Mouse (Mus musculus): ENCODE results near the gene C2cd6.

Gene C2cd6

DNA sequence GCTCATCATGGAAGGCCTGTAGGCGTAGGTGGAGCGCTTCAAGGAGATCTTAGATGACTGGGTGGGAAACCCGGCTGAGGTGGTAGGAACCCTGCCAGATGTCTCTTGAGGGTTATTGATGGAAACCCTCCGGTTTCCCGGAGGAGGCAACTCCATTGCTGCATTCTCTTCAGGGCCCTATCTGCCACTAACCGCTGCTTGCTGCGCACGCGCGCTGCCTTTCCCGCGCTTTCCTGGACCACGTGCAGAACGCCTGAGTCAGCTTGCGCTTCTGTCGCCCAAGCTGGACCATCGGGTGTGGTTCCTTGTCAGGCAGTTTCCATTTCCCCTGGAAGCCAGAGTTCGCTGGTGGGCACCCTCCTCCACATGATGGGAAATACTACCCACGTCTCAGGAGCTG is at the start of gene C2cd6:
Gene C2cd6, minus strand, starts transcription at position 196 of the 400 bp plus-strand sequence.
- no peak for DNase-seq (ENCODE audit: low spot score in 2 of 2)

DNA sequence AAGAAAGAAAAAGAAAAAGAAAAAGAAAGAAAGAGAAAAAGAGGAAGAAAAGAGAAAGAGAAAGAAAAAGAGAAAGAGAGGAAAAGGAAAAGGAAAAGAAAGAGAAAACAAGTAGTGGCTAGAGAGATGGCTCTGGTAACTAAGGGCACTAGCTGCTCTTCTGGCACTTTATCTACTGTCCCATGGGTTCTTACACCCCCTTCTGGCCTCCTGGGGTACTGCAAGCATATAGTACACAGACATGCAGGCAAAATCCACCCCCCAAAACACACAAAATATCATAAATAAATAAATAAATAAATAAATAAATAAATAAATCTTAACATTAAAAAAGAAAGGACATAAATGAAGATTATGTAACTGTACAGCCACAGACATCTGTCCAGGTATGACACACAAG is 48.1 kb upstream of the C2cd6 start:
- DNase-seq (ENCODE audit: low spot score in 2 of 2): peak; percentile 59 to 83

DNA sequence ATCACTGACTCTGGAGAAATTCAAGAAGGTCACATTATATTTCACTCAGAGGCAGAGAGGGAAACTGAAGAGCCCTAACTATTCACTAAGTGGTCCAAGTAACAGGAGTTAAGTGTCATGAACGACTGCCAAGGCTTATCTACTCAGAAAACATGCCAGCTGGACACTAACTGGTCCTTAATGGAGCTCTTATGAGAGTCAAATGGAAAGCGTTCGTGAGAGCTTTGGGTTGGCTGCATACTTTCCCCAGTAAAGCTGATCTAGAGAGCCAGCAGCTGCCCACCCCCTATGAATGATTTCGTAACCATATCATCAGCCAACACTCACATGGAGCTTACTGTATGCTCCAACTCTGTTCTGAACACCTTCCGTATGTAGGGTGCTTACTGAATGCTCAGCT is 39.7 kb upstream of the C2cd6 start:
- no peak for DNase-seq (ENCODE audit: low spot score in 2 of 2)

DNA sequence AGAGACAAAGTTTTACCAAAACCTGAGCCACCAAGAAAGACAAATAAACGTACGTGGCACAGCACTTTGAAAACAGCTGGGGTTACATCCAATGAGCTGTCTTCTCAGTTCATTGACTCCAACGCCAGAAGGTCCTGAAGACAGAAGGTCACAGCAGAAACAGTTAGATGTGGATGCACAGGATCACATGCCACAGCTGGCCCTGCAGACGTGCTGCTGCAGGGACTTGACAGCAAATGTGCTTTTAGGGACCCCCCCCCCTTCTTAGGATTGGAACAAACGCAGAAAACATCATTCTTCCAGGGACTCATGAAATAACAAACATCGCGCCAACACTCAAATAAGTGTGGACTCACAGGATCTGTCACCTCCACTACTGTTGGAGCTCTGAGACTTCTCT is 34.2 kb upstream of the C2cd6 start:
- DNase-seq (ENCODE audit: low spot score in 2 of 2): no peak

DNA sequence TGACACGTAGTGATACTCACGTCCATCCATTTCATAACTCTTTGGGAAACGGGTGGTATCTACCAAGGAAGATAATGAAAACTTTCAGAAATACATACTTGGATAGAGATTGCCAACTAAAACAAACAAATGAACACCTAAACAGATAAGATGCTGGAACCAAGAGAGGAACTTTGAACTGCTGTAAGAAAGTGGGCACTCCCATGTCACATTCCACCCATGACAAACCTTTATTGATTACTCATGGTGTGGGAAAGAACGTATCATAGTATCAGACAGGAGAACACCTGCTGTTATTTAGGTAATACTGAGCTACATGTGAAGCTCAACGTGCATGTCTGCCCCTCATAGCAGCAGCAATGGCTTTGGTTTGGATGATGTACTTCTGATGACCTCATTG is 30.9 kb upstream of the C2cd6 start:
- no peak for DNase-seq (ENCODE audit: low spot score in 2 of 2)

DNA sequence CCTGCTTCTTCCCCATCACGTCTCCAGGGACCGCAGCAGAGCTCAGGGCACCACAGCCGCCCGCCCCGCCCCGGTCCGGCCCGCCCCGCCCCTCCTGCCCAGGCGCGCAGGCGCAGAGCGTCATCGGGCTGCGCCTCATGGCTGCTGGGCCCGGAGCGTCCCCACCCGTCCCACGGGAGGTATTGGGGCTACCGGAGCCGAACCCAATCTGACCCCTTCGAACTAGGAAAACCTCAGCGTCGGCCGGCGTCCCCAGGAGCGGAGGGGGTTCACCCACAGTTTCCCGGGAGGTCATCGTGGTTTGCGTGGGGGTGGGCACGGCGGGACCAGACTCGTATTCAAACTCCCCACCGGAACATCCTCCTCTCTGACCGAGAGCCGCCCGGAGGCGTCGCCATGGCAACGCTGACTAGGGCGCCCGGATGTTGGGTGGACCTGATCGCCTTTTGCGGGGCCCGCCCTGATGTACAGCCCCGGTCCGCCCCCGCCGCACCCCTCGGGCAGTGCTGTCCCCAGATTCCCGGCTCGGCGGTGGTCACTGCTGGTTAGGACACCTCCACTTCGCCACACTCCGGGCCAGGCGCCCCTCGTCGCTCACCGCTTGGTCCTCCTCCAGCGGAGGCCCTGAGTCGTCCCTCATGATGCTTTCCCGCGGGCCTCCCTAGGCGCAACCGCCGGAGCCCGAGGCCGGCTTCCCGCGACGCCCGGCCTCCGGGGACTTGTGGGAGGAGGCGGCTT is 25.2 kb upstream of the C2cd6 start, which contains the start of gene Tmem237:
Gene Tmem237, minus strand, starts transcription at position 689 of the 738 bp plus-strand sequence.
- peak; percentile 82 to 91 for DNase-seq (ENCODE audit: low spot score in 2 of 2)

DNA sequence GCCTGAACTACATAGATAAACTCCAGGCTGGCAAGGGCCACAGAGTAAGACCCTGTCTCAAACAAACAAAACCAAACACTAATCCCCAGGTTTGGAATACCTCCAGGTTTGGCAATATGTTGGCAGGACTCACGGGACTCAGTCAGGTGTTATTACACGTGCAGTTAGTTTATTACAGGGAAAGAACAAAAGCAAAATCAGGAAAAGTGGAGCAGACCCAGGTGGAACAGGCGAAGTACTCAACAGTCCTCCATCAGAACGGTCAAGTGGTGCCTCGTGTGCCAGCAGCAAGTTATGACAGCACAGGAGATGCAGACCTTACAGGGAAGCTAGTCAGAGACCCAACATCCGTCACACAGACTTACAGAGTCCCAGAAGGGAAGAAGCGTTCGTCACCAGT is 15.8 kb upstream of the C2cd6 start:
- DNase-seq (ENCODE audit: low spot score in 2 of 2): no peak

DNA sequence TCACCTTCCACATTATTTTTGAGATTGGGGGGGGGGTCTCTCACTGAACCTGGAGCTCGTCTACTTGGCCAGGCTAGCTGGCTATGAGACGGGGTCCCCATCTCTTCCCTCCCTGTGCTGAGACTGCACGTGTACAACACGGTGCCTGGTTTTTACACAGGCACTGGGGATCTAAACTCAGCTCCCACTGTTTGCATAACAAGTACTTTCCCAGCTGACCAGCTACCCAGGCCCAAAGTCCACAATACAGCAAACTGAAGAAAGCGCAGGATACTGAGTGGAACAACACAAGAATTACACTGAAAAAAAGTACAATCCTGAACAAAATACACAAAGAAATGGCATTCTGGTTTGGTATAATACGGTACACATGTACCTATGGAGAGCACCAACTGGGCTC is 7.4 kb upstream of the C2cd6 start:
- DNase-seq (ENCODE audit: low spot score in 2 of 2): no peak

DNA sequence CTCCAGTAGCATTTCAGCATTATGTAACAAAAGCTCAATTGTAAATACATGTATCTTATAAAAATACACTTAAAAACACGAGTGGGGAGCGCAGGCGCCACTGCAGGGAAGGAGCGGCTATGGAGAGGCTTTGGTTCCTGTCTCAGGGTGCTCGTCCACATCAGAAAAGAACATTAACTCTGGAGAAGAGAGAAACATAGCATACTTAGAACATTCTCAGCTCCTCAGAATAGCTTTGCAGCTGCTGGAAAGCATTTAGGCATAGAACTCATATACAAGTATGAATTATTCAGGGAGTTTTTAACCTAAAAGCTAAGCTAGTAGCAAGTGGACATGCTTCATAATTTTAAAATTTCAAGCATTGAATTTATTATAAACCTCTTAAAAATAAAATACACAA is 6.3 kb upstream of the C2cd6 start:
- DNase-seq (ENCODE audit: low spot score in 2 of 2): no peak

DNA sequence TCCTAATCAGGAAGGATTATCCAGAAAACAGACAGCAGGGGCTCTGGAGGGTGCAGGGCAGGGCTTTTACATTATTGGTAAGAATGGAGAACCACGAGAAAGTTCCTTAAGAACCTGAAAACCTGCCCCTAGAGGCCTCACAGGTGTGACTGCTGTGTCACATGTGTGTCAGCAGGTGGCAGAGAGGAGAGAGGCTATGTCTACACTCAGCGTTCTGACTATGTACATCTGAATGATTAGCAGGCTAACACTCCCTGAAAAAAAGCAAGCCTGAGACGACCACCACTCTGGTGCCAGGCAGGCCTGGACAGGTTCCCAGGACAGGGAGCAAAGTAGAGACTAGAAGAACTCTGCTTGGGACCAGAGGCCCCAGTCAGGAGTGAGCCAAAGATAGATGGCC is 23.8 kb downstream of the C2cd6 start:
- DNase-seq (ENCODE audit: low spot score in 2 of 2): peak in 1 of 2 experiments; percentile 16

DNA sequence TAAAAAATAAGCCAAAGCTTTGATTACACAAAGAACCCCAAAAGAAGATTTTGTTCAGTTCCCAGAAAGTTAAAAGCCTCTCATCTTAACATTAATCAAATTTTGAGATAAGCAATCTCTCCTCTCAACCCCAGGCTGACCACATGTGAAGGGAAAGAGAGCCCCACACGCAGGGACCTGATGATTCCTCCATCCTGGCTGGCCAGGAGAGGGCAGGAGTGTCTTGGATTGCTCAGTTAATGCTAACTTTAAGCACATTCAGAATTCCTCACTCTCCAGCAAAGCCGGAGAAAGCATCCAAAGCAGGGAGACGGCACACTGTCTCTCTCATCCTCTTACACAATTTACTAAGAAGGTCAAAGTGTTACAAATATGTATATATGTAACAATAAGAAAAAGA is 26.7 kb downstream of the C2cd6 start:
- DNase-seq (ENCODE audit: low spot score in 2 of 2): no peak

DNA sequence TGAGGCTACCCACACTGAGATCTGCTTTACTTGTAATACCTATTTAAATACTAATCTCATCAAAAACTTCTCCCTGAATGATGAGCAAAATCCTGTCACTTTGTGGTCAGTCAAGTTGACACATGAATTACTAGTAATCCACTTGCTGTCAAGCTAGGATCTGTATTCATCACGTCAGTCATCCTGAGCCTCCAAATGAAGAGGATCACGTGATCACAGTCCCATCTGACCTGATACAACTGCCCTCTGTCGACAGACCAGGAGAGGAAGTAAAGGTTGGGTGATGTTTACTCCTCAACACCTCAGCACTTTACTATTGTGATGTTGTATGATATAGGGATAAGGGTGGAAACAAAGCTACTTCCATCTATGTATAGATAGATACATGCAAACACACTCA is 31.0 kb downstream of the C2cd6 start:
- no peak for DNase-seq (ENCODE audit: low spot score in 2 of 2)

DNA sequence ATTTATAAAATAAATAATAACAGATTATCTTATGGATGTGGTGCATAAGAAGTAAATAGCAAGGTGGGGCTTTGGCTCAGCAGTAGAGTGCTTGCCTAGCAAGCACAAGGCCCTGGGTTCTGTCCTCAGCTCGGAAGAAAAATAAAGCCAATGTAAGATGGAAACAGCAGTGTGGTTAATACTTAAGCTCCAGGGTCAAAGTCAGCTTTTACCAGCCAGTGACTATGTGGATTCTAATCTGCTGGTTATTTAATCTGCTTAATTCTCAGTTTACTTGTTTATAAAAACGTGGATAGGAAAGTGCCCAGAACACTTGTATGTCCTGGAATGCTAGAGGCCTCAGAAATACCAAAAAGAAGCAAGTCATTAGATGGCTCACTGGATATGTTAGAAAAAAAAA is 37.7 kb downstream of the C2cd6 start:
- DNase-seq (ENCODE audit: low spot score in 2 of 2): no peak

DNA sequence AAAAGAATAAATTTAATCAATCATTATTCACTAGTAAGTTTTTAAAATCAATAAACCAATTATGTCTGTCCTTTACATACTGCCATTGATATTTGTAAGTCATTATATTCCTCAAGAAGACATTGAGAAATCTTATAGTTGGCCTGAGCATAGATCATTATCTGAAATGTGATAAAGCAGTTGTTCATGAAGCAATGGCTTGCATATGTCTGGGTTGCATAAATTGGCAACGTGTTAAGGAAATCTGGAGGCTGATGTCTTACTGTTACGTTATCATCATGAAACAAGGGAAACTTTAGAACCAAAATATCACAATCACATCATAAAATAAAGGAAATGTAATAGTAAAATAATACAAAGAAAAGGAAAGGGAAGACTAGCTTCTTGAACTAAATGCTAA is 43.4 kb downstream of the C2cd6 start:
- no peak for DNase-seq (ENCODE audit: low spot score in 2 of 2)

DNA sequence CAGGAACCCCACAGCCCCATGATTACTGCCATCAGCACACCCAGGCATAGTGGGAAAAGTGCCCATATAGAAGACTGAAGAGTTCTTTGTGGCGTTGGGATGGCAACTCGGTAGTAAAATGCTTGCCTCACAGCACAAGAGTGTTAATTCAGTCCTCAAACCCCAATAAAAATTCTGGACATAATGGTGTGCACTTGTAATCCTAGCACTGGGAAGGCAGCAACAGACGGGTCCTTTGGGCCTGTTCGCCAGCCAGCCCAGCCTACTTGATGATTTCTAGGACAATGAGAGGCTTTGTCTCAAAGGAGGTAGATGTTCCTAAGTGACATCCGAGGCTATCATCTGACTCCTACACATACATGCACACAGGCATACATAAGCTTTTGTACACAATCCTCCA is 57.0 kb downstream of the C2cd6 start:
- no peak for DNase-seq (ENCODE audit: low spot score in 2 of 2)

DNA sequence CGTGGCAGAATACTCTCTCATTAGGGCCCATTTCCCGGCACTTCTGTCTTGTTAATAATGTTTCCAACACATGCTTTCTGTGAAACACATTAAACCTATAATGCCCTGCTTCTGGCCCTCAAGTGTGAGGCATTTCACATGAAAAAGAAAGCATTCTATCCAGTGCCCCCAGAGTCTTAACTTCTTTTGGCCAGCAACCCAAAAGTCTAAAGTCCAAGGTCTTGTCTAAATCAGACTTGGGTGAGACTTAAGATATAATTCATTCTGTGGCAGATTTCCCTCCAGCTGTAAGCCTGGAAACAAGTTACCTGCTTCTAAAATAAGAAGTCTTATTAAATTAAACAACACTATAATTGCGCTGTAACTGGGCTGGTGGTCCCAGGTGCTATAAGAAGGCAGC is 73.1 kb downstream of the C2cd6 start:
- no peak for DNase-seq (ENCODE audit: low spot score in 2 of 2)

DNA sequence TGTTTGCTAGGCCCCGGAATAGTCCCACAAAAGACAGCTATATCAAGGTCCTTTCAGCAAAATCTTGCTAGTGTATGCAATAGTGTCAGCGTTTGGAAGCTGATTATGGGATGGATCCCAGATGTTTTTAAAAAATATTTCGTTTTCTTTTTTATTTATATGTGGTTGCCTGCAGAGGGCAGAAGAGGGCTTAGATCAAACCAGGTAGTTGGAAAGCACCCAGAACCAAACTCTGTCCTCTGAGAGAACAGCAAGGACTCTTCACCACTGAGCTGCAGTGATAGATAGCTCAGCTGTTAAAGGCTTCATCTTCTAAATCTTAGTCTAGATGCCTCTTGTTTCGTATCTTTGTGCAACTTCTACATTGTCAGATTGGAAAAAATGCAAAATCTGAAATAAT is 85.5 kb downstream of the C2cd6 start:
- peak in 1 of 2 experiments; percentile 46 for DNase-seq (ENCODE audit: low spot score in 2 of 2)

All from spleen, postnatal 10 days (tissue).